Mouse (Mus musculus): Measurements from ENCODE around the gene Dusp16.

The Dusp16 gene

GRCm38 (mm10) chr6:134733800-134734221, 58.6 kb downstream of the Dusp16 start:
- no peak for DNase-seq

GRCm38 (mm10) chr6:134732813-134733212, 59.6 kb downstream of the Dusp16 start:
- no peak for DNase-seq

DNA sequence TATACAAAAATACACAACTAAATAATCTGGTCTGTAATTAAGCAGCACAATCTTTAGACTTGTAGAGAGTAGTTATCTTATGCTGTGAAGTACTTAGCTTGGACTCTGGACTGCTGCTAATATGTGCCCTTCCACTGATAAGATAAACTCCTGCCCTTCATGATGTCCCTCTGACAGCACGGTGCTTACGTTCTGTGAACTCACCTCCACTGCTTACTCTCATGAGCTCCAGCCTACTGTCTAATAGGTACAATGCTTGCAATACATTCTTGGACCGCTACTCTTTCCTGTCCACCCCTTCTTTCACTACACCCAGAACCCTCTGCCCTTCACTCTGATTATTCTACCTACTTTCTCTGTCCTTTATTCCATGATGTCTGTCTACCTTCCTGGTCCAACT, 61.4 kb downstream of the Dusp16 start:
- DNase-seq, result no peak

- DNase-seq, result no peak
Observed at GRCm38 (mm10) chr6:134725406-134725805, 67.0 kb downstream of the Dusp16 start.

- no peak for DNase-seq
Observed at GRCm38 (mm10) chr6:134723833-134724553, 68.4 kb downstream of the Dusp16 start.

GRCm38 (mm10) chr6:134723326-134723725, 69.1 kb downstream of the Dusp16 start:
- DNase-seq, result no peak

DNA sequence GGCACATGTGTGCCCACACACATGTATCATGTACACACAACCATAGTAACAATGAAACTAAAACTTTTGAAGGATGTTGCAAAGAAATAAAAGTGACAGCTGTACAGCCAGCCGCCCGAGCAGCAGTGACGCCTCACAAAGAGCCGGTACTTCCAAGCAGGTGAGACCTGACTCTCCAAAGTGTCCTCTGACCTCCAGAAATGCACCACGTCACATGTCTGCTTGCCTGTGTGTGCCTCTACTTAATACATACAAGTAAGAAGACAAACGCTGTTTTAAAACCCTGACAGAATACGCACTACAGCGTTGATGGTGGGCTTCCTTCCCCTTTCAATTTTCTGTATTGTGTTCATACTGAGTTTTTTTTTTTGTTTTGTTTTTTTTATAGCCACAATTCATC, 69.5 kb downstream of the Dusp16 start:
- DNase-seq, result no peak

DNA sequence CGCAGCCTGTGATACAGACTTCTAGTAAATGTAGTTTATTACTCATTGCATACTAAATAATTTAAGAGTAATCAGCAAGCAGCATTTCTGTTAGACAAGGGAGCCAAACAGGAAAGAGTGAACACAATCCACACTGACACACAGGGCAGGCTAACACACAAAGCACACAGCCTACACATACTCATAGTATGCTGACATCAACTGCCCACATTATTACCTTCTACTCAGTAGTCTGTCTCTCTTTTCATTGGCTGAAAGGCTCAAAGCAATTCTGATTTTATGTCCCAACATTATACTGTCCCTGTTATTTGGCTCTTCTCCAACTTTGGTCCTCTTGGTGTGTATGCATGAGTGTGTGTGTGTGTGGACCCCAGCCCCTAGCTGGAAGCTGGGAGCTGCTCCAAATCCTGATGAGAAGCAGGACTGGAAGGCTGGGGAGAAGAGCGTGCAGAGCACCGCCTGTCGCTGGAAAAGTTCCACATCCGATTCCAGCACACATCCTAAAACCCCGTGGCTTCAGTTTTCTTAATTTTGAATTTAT, 70.6 kb downstream of the Dusp16 start:
- DNase-seq, result no peak

- DNase-seq, result no peak
Observed at GRCm38 (mm10) chr6:134720150-134720549, 72.3 kb downstream of the Dusp16 start.

DNA sequence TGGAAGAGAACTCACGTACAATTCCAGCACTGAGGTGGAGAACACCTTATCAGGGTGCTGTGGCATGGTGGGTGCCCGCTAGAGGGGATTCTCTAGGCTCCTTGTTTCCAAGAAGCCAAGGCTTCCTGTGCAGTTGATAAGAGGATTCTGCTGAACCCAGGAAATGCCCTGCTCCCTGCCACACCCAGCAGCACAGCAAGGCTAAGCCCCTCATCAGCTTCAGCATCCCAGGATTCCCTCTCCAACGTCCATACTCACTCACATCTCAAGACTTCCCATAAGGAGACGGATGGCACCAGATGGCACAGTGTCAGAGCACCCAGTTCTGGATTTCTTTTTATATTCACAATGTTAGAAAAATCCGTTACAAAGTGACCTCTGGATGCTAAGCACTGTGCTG, 73.3 kb downstream of the Dusp16 start:
- no peak for DNase-seq

DNA sequence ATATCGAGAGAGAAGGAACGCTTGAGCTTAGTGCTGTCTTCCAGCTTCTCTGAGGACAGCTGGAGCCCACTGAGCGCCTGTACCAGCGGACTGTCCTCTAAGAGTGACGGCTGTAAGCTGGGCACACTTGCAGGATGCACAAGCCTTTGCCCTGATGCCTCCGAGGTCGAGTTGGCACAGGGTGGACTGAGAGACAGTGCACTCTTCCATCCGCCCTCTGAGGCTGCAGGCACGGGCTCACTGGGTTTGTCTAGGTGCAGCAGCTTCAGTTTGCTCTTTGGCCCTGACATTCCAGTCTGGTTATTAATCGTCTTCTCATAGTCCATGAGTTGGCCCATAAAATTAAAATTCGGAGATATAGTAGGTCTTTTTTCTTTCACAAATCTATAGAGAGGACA, 73.8 kb downstream of the Dusp16 start:
- no peak for DNase-seq

- DNase-seq, result no peak
Observed at GRCm38 (mm10) chr6:134717886-134718667, 74.3 kb downstream of the Dusp16 start.

DNA sequence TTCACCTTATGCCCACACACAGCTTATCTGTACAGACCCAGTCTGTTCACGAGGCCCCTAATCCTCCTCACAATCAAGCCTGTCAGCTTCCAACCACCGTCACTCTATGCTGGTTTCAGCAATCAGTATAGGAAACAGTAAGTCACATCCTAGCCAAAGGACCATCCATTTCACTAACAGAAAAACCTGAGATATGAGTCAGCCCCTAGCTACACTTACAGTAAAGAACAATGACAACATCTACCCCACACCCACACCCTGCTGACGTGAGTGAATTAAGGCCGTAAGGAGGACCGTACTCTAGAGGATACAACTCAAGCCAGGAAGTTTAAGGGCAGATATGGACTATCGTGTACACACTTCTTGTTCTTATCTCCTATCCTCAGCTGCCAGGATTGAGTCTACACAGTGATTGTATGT, 76.2 kb downstream of the Dusp16 start:
- no peak for DNase-seq

DNA sequence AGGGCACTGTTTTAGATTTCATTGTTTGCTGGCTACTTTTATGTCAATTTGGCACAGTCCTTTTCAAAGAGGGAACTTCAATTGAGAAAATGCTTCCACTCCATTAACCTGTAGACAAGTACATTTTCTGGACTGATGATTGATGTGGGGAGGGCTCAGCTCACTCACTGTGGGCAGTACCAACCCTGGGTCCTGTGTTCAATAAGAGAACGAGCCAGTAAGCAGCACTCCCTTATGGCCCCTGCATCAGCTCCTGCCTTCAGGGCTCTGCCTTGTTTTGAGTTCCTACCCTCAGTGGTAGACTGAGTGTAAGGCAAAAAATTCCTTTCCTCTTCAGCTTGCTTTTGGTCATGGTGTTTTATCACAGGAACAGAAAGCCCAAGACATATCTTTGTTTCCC, 78.5 kb downstream of the Dusp16 start:
- DNase-seq, result no peak

DNA sequence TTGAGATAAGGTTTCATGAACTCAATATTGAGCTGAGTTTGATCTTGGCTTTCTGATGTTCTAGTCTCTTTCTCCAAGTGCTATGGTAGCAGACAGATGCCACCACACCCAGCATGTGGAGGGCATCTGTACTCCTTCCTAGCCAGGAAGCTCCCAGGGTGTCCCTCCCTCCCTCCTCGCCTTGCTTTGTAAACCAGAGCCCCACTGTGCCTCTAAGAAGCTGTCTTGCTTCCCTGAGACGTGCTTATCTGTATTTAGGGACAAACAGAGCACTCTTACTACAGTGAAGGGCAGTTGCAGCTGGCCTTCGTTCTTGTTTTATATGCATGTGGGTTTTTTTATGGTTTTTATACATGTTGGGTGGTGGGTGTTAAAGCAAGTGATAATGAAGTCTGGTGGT, 79.1 kb downstream of the Dusp16 start:
- DNase-seq, result no peak

DNA sequence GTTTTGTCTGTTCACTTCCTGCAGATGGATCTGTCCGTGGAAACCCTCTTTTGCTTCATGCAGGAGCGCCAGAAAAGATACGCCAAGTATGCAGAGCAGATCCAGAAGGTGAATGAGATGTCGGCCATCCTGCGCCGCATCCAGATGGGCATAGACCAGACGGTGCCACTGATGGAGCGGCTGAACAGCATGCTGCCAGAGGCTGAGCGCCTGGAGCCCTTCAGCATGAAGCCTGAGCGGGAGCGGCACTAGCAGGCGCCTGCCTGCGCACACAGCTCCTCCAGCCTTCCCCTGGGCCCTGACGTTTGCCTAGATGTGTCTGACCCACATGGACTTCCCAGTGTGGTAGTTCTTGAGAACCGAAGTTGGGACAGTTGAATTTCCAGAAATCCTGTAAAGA, 82.4 kb downstream of the Dusp16 start:
- no peak for DNase-seq

GRCm38 (mm10) chr6:134706467-134706866, 86.0 kb downstream of the Dusp16 start:
- DNase-seq, result no peak

DNA sequence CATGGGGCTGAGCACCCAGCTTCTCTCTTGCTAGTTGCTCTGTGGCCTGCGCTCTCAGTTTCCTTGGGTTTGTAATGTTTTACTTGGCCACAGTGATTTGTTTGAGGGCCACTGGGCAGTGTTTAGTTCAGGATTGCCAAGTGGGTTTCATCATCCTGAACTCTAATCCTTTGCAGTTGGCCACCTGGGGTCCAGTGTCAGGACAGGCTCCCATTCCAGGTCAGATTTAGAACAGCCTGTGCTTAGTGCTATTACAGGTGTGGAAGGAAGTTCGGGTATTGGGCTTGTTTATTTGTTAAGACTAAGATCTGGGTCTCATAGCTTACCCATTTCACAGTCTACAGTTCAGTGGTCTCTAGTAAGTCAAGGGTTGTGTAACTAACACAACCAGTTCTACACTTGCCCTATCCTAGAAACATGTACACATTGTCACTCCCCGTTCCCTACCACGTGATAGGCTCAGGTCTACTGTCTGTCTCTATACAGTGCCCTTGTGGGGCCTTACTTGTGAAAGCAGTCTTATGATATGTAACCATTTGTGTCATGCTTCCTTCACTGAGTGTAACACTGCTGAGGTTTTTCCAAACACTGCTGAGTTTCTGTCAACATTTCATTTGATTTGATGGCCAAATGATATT, 89.3 kb downstream of the Dusp16 start:
- DNase-seq, result no peak

GRCm38 (mm10) chr6:134702184-134702583, 90.2 kb downstream of the Dusp16 start:
- no peak for DNase-seq

DNA sequence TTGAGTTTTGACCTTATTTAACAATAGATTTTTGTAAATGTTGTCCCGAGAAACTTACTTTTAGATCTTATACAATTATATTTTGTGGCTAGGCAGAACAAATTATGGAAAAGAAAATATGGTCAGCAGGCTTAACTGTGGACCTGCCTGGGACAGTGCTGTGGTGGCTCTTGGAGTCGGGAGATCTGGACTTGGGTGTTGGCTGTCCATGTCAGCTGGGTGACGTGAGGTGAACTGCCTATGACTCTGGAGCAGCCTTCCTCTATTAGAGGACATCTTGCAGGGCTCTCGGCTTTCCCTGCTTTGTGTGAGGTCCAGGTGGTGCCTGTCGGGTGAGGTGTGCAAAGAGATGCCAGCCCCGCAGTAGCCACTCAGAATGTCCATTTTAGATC, 91.2 kb downstream of the Dusp16 start:
- DNase-seq, result no peak

- DNase-seq, result no peak
Observed at GRCm38 (mm10) chr6:134700451-134701210, 91.8 kb downstream of the Dusp16 start.

- DNase-seq, result no peak
Observed at GRCm38 (mm10) chr6:134698243-134698642, 94.2 kb downstream of the Dusp16 start.

- DNase-seq, result no peak
Observed at GRCm38 (mm10) chr6:134696554-134696953, 95.9 kb downstream of the Dusp16 start.

Data from cerebellum, adult 9-10 months (tissue).